Mouse (Mus musculus): Measurements from ENCODE around the gene Adamts9.
A peak's percentile ranks its signal among the peaks of the same experiment; 100 is the strongest.

The Adamts9 gene

GRCm38 (mm10) chr6:92928261-92928660 lies 15.0 kb downstream of the Adamts9 start:
- no peak for DNase-seq (ENCODE audit: low spot score in 2 of 2)

DNA sequence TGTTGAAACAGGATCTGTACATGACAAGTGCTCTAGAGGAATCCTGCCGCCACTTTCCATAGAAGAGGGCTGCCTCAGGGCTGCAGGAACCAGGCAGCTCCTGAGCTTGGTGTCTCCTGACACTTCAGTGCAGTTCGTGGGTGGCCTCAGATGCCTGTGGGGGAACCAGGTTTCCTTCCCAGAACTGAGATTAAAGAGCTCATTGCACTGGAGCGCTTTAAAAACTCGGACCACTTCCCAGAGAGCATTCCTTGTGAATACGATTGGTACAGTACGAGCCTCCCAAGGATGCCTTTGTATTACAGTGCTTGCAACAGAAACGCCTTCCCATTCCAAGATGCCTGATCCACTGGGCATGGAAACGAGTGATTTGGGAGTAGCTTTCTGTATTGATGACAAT lies 18.8 kb downstream of the Adamts9 start:
- no peak for DNase-seq (ENCODE audit: low spot score in 2 of 2)

- DNase-seq (ENCODE audit: low spot score in 2 of 2): no peak
Observed at GRCm38 (mm10) chr6:92921843-92922242, 21.4 kb downstream of the Adamts9 start.

- no peak for DNase-seq (ENCODE audit: low spot score in 2 of 2)
Observed at GRCm38 (mm10) chr6:92920938-92921689, 22.2 kb downstream of the Adamts9 start.

- no peak for DNase-seq (ENCODE audit: low spot score in 2 of 2)
Observed at GRCm38 (mm10) chr6:92910611-92911010, 32.7 kb downstream of the Adamts9 start.

DNA sequence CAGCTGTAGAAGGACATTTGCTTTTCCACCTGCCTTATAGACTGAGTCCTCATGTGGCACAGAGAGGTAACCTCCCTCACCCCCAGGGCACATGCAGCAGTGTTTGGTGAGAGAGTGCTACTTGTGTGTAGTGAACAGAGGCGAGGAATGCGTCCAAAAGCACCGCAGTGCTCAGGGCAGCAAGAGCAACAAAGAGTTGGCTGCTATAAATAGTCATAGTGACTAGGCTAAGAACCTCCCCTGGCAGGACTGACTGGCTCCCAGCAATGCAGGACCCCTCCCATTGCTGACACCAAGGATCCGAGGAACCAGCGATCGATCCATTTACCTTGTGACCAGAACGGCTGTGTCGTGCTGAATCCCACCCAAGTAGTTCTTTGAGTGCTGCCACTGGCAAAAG lies 33.9 kb downstream of the Adamts9 start:
- DNase-seq (ENCODE audit: low spot score in 2 of 2): no peak

DNA sequence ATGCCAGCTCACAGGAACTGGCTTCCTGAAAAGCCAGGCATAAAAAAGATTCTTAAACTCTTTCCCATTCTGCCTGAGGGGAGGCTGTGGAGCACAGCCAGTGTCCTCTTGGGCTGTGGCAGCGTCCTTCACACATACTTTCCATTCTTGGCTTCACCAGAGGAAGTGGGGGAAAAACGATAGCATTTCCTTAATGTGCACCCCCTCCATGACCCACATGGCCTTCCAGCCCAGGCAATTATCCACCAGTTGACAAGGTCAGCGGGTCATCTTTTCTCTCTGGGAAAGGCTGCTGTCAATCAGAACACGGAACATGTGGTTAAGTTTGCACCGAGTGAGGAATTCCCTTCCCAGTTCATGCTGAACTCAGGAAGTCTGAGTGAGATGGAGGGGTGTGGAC lies 37.4 kb downstream of the Adamts9 start:
- DNase-seq (ENCODE audit: low spot score in 2 of 2): no peak

DNA sequence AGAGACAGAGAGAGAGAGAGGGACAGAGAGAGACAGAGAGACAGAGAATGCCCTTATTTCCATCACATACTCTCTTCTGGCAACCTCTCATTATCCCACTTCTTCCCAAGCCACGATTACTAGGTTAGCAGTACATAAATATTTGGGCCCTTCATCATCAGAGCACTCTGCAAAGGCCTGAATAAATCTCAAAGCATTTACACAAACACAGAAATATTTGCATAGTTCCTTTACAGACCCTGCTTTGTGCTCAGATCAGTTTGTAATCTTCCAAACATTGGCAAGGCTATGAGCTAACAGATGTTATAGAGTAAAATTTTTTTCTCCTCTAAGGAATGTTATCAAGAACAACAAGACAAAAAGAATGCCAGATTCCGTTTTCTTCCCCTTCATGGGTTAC lies 38.8 kb downstream of the Adamts9 start:
- DNase-seq (ENCODE audit: low spot score in 2 of 2): no peak

GRCm38 (mm10) chr6:92904037-92904436 lies 39.3 kb downstream of the Adamts9 start:
- no peak for DNase-seq (ENCODE audit: low spot score in 2 of 2)

DNA sequence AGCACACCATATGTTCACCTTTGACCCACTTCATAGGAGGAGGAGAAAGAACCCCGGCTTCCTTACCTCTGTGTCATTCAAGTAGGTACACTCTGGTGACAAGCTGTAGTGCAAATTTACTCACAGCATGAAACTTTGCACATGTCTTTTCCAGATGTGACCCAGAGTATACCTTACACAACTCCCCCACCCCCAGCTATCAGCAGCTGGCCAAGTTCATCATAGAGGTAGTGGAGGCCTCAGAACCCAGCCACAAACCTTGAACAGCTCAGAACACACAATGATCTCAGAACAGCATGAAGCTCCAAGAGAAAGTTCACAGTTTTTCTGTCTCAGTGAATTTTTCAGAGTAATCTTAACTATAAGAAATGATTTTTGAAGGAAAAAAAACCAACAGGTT lies 51.8 kb downstream of the Adamts9 start:
- no peak for DNase-seq (ENCODE audit: low spot score in 2 of 2)

GRCm38 (mm10) chr6:92883131-92883900 lies 60.0 kb downstream of the Adamts9 start:
- DNase-seq (ENCODE audit: low spot score in 2 of 2): no peak

GRCm38 (mm10) chr6:92882446-92882845 lies 60.8 kb downstream of the Adamts9 start:
- no peak for DNase-seq (ENCODE audit: low spot score in 2 of 2)

DNA sequence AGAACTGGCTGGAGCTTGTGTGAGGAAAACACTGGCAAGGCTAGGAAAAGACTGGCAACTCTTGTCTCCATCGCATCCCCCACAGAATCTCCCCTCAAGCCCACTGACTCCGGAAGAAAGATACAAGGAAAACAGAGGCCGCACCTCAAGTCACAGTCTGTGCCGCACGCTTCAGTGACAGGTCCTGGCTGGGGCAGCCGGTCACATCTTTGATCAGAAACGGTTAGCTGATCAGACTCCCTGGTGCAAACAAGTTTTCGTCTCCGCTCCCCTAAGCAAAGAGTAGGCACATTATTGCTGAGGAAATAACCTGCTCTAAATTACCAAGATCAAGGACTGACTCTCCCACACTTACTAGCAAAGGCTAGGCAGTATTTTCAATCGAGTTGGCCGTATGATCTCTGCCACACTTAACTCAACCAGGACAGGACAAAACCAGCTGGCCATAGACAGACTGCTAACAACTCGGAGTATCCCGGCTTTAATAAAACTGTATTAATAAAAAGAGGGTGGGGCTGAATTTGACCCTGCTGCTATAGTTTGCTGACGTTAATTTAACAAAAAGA lies 63.5 kb downstream of the Adamts9 start:
- DNase-seq (ENCODE audit: low spot score in 2 of 2): no peak

DNA sequence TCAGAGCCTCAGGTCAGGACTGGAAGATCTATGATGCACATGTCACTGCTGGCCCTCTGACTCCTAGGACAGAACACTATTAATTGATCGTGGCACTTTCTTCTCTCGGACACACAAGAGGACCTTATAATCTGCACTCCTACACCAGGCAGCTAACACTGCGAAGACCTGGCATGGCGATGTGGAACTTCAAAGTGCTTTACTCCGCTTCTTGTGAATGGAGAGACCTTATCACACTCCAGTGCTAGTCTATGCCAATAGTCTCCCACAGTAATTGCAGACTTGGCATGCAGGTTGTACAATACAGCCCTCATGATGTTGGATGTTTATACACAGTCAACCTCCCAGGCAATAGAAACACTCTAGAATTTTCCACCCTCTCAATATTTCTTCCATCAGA lies 64.5 kb downstream of the Adamts9 start:
- no peak for DNase-seq (ENCODE audit: low spot score in 2 of 2)

- no peak for DNase-seq (ENCODE audit: low spot score in 2 of 2)
Observed at GRCm38 (mm10) chr6:92877236-92877635, 66.1 kb downstream of the Adamts9 start.

GRCm38 (mm10) chr6:92876121-92876520 lies 67.2 kb downstream of the Adamts9 start:
- DNase-seq (ENCODE audit: low spot score in 2 of 2): no peak

DNA sequence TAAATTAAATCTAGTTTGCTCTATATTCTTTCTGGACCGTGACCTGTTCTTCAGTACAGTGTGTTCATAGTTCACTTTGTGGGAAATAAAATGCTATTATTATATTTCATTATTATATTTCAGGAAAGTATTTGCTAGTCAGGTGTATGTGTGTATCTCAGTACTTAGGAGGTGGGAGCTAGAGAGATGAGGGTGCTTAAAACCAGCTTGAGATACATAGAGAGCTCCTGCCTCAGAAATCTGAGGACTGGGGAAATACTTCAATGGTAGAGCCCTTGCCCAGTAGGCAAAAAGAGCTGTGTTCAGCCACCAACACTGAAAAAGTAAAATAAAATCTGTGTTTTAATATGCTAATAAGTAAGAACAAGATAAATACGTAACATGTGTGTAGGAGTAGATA lies 68.0 kb downstream of the Adamts9 start:
- no peak for DNase-seq (ENCODE audit: low spot score in 2 of 2)

GRCm38 (mm10) chr6:92874854-92875253 lies 68.4 kb downstream of the Adamts9 start:
- DNase-seq (ENCODE audit: low spot score in 2 of 2): no peak

DNA sequence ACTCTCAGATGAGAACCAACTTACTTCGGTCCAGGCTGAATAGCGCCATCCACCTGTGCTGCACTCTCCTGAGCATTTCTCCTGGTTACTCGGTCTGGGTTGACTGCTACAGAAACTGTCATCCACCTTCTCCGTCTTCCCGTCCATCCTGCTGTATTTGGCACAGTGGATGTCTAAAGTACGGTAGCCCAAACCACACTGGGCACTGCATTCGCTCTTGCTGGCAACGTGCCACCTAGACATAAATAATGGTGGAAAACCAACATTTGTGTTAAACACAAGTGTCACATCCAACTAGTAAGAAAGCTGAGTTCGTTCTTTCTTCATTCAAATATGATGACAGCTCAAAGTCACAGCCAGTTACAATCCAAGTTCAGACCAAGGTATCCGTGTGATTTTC lies 70.5 kb downstream of the Adamts9 start:
- DNase-seq (ENCODE audit: low spot score in 2 of 2): no peak

GRCm38 (mm10) chr6:92871813-92872212 lies 71.5 kb downstream of the Adamts9 start:
- DNase-seq (ENCODE audit: low spot score in 2 of 2): no peak

DNA sequence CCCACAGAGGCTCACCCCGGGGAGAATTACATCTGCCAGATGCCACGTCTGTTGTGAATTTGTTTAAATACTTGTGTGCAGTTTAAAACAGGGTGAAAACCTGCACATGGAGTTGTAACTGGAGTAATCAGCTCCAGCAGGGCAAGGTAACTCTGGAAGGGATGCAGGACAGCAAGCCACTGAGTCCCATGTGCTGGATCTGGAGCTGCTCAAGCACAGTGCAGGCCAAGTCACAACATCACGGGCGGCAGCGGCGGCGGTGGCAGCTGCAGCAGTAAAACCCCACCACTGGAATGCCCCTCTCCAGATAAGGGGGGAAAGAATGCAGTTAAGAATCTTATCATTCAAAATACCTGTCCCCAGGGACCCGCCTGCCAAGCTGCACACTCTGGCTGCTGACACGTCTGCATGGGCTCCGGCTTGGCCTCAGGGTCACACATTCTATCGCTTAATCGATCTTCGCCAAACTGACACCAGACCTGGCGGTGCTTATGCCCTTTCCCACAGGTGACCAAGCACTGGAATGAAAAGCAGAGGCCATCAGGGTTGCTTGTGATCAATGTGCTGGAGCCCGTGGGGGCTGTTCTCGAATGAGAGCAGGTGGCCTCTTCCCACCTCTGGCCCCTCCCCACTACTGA lies 73.6 kb downstream of the Adamts9 start:
- DNase-seq (ENCODE audit: low spot score in 2 of 2): no peak

GRCm38 (mm10) chr6:92869089-92869581 lies 74.2 kb downstream of the Adamts9 start, which contains the start of gene Gm15737:
TSS of gene Gm15737 (plus strand) at chr6:92869357.
- DNase-seq (ENCODE audit: low spot score in 2 of 2): peak; percentile 13 to 25

All from right cerebral cortex, adult 2 months (tissue).